Mouse (Mus musculus) testis, adult 2 months (tissue): ENCODE data around the gene Dpy19l3. TPM values are rescaled to one million over a fixed set of nuclear protein-coding genes. Genes with fewer than 3 reads are reported as not detected.
A peak's percentile ranks its signal among the peaks of the same experiment; 100 is the strongest.

Experiments
- H3K27ac ChIP-seq: fragments of 200-500 bp; 2 replicates; pipeline ENCODE4 v1.5.1; 2012; ENCODE audit warnings: low read depth, low read length; ENCODE audit not compliant: control insufficient read depth, insufficient read depth
- H3K27me3 ChIP-seq: fragments of 200-500 bp; 2 replicates; pipeline ENCODE4 v1.6.1; 2012; ENCODE audit warnings: mild to moderate bottlenecking, low read length, moderate library complexity; ENCODE audit not compliant: control insufficient read depth, insufficient read depth
- H3K36me3 ChIP-seq: fragments of 200-500 bp; 2 replicates; pipeline ENCODE4 v1.6.1; 2012; ENCODE audit warnings: mild to moderate bottlenecking, low read length; ENCODE audit not compliant: control insufficient read depth, insufficient read depth
- H3K4me1 ChIP-seq: fragments of 200-500 bp; 2 replicates; pipeline ENCODE4 v1.6.1; 2012; ENCODE audit warnings: low read length; ENCODE audit not compliant: control insufficient read depth, insufficient read depth
- H3K4me3 ChIP-seq: fragments of 200-500 bp; 2 replicates; pipeline ENCODE4 v1.5.1; 2012; ENCODE audit warnings: low read depth, mild to moderate bottlenecking, low read length, moderate library complexity, mixed read lengths; ENCODE audit not compliant: control insufficient read depth
- CTCF ChIP-seq: fragments of 200-500 bp; IDR thresholded peaks from 2 replicates; pipeline ENCODE4 v1.5.1; 2012; ENCODE audit warnings: low read depth, mild to moderate bottlenecking, inconsistent platforms, low read length, moderate library complexity; ENCODE audit not compliant: control insufficient read depth, insufficient read depth, insufficient replicate concordance
- POLR2A ChIP-seq: fragments of 200-500 bp; IDR thresholded peaks from 2 replicates; pipeline ENCODE4 v1.6.1; 2012; ENCODE audit warnings: low read depth, mild to moderate bottlenecking, inconsistent platforms, low read length, moderate library complexity; ENCODE audit not compliant: control insufficient read depth
- polyA plus RNA-seq: library from polyadenylated mRNA; depleted of rRNA; stranded (reverse); fragments of >200 nt; gene quantifications from 2 replicates; pipeline ENCODE4 v1.2.3, GENCODE M21; 2012

The Dpy19l3 gene
- polyA plus RNA-seq, 1 experiment: 4.8 TPM

DNA sequence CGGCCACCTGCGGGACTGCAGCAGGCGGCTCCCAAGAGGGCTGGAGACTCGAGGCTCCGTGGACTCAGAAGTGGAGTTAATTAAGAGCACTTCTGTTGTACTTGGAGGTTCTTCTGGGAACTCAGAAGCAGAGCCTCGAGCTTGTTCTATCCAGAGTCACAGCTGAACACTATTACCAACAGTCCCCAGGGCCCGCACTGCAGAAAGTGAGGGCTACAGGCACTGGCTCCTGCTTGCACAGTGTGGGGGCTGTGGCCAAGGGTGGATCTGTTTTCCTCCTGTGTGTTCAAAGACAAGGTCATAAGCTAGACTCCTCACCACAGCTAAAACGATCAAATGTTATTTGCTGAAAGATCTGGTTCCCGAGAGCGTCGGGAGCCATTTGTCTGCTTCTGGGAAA, 68.0 kb downstream of the Dpy19l3 start:
- Histone ChIP-seq H3K36me3 (no peaks in the 10 kb centered on the region), H3K27ac (peak overlapping the region; percentile 72), H3K4me1 (peaks cover 17% of the 10 kb centered on the region), H3K4me3 (no peak overlapping the region; the same call in 1 of the 2 replicates), H3K27me3 (no peaks in the 10 kb centered on the region)
- TF ChIP-seq CTCF (no peak), POLR2A (no peak)

DNA sequence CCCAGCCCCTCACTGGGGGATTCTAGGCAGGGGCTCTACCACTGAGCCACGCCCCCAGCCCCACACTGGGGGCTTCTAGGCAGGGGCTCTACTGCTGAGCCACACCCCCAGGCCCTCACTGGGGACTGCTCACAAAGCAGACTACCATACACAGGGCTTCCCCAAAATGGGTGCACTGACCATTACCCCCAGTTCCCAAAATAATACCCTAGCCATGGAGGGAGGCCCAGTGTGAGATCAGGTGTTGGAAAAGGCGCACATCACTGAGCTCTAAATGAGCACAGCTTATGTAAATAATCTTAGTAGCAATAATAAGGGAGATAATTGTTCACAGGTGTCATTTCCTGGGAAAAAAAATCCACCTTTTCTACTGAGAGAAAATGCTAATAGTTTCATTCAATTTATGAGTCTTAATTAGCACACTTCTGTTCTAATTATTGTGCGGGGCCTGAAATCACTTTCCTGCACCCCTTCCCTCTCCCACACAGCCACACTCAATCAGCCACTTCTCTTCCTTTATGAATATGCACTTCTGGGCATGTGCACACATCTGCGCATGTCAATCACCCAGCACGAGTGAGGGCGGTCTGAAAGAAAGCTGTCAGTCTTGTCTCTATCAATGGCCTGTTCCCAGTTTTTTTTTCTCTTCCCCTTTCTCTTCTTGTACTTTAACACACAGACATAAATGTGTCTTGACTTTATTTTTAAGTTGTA, 70.7 kb downstream of the Dpy19l3 start:
- Histone ChIP-seq H3K4me1 (peaks cover 17% of the 10 kb centered on the region), H3K27ac (no peak overlapping the region), H3K27me3 (no peaks in the 10 kb centered on the region), H3K4me3 (no peak overlapping the region), H3K36me3 (no peaks in the 10 kb centered on the region)
- no peak for TF ChIP-seq POLR2A
- no peak for TF ChIP-seq CTCF

DNA sequence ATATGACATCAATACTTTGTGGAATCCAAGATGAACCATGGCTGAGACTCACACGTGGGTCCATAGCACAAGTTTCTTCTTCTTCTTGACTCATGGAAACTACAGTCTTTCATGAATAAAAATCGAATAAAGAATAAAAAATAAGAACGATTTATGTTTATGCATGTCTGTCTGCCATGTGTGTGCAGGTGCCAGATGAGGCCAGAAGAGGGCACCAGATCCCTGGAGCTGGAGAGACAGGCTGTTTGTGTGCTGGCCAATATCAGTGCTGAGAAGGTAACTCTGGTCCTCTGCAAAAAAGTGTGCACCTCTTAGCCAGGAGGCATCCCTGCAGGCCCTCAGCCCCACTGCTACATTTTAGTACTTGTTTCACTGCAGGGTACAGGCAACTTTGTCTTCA, 72.7 kb downstream of the Dpy19l3 start:
- peak; percentile 53; the same call in 1 of the 2 replicates for TF ChIP-seq CTCF
- no peak for TF ChIP-seq POLR2A

DNA sequence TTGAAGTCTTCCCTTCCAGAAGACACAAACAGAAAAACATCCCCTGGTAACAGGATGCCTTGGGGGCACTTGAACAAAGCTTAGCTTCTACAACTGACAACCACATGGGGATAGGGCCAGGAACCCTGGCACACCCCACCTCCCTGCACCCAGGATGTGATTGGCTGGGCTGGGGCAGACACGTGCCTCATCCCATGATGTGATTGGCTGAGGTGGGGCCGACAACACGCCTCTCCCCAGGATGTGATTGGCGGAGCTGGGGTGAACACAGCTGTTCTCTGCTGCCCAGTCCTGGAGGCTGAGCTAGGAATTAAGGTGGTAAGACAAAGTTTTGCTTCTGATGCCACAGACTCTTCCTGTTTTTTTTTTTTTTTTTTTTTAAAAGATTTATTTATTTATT, 75.3 kb downstream of the Dpy19l3 start:
- Histone ChIP-seq H3K27me3 (no peaks in the 10 kb centered on the region), H3K4me3 (no peak overlapping the region), H3K27ac (no peak overlapping the region), H3K4me1 (no peaks in the 10 kb centered on the region), H3K36me3 (no peaks in the 10 kb centered on the region)
- TF ChIP-seq POLR2A: no peak
- TF ChIP-seq CTCF: no peak

More for the DNA sequence above, 72.7 kb downstream of the Dpy19l3 start:
- no peaks in the 10 kb centered on the region for H3K27me3 ChIP-seq
- no peak overlapping the region for H3K27ac ChIP-seq
- H3K4me3 ChIP-seq: no peak overlapping the region
- H3K36me3 ChIP-seq: no peaks in the 10 kb centered on the region
- peaks cover 7% of the 10 kb centered on the region for H3K4me1 ChIP-seq

DNA sequence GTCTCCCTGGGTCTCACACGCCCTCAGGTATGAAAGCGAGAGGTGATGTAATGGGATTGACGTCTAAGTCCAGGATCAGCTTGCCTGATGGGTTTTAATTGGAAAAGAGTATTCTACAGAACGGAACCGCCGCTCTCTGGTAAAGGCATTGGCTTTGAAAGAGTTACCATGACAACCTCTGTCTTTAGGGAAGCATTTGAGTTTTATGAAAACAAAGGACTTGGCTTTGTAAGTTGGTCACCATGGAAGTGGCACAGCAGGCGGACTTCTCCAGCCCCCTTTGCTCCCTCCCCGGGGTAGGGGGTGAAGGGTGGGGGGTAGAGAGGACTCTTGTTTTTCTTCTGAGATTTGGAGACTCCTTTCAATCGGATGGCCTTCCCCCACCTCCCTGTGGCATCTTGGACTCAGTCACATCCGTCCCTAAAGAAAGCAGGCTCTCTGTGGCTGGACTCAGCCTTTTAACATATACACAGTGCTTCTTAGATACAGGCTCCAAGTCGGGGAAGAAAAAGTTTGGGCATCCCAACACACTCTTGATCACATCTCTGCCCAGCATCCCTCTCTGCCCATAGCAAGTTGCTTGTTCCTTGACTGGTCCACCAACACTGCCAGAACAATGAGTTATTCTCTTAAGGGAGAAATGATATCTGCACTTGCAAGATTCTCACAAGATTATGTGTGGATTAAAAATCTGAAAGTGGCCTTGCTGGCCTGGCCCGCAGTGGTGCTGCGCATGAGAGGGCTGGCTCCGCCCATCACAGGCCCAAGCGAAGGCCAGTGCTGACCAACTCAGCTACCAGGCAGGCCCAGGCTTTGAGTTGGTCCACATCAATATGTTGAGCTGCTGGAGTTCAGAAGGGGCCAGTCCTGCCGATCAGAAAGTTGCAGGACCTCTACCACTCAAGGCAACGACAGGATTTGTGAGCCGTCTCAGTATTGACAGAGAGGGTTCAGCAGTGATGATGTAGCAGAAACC, 85.9 kb downstream of the Dpy19l3 start:
- H3K36me3 ChIP-seq: no peaks in the 10 kb centered on the region
- H3K27me3 ChIP-seq: no peaks in the 10 kb centered on the region
- no peak for TF ChIP-seq CTCF
- no peak for TF ChIP-seq POLR2A
- H3K4me1 ChIP-seq: no peaks in the 10 kb centered on the region
- H3K27ac ChIP-seq: no peak overlapping the region
- no peak overlapping the region for H3K4me3 ChIP-seq

DNA sequence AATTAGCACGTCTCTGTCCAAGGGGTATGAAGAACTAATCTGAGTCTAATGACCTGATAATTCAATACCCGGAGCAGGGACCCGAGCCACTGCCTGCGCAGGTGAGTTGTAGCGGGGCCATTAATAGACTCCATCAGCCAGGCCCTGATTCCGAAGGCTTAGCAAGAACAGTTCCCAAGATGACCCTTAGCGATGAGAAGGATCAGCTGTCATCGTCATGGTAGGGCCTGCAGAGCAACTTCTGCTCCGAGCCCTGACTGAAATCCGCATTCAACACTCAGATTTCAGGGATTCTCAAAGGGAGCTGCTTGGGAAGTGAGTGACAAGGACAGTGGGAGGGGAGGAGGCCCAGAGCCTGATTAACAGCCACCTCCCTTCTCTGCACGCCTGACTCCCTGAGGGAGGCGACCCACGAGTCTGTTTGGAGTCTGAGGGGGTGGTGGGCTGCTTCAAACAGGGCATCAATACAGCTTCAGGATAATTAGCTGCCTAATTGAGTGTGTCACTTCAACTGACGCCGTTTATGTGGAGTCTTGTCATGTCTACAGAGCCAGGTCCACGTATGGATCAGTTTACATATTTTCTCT, 90.4 kb downstream of the Dpy19l3 start:
- H3K36me3 ChIP-seq: no peaks in the 10 kb centered on the region
- H3K4me1 ChIP-seq: peaks cover 4% of the 10 kb centered on the region
- TF ChIP-seq CTCF (no peak), POLR2A (no peak)
- H3K4me3 ChIP-seq: no peak overlapping the region
- H3K27ac ChIP-seq: no peak overlapping the region
- H3K27me3 ChIP-seq: no peaks in the 10 kb centered on the region

DNA sequence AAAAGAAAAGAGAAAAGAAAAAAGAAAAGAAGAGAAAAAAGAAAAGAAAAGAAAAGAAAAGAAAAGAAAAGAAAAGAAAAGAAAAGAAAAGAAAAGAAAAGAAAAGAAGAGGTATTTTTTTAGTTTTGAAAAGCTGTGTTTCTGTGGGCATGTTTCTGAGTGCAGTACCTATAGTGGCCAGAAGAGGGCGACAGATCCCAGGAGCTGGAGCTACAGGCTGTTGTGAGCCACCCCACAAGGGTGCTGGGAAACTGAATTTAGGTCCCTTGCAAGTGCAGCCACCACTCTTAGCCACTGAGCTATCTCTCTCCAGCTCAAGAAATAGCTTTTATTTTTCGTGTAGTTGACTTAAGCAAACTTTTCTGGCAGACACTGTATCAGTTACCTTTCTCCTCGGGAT, 95.1 kb downstream of the Dpy19l3 start:
- TF ChIP-seq CTCF: peak; percentile 92
- TF ChIP-seq POLR2A: no peak
- Histone ChIP-seq H3K36me3 (no peaks in the 10 kb centered on the region), H3K27me3 (no peaks in the 10 kb centered on the region), H3K4me1 (peaks cover 4% of the 10 kb centered on the region), H3K4me3 (no peak overlapping the region), H3K27ac (no peak overlapping the region)
